Mouse (Mus musculus): ENCODE results near the gene Gm28372.

Gene Gm28372

DNA sequence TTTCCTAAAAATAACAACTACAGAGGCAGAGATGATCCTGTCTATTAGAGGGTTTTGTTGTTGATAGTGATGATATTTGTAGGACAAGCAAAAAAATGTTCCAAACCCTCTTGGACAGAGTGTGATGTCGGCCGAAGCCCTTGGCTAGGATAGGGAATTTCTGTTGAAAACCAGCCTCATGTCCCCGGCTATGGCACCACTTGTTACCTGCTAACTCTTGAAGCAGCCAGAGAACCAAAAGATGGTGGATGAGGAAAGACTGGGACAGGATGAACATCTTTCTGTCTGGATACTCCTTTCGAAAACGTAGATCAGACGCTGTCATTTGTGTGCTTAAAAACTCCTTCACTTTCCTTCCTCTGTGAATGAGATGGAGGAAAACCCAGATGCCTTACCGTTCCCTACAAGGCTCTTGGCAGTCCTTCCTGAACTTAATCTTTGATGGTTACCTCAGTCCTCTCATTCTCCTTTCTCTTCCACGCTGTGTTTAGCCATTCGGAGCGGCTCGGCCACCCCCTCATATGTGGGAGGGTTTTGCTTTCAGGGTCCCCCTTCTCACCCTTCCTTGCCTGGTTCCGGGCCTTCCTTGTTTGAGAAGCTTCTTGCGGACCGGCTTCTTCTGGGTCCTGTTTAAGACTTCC, 46.2 kb downstream of the Gm28372 start:
- DNase-seq (ENCODE audit: low spot score in 2 of 2) = no peak

DNA sequence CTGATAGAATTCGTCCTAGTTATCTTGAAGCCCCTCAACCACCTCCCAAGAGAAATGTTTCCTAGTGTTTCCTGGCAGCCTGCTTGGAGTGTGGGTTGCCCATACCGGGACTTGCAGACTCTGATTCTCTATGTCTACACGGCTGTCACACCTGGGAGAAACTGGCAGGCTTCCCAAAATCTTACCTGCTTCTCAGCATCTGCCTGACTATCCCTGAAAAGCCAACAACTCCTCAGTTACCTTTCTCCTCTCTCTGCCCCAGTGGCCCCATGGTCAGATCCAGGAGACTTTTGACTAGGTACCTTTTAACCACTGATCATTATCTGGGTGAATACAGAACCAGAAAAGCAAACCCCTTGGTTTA, 46.7 kb downstream of the Gm28372 start:
- DNase-seq (ENCODE audit: low spot score in 2 of 2) = peak; percentile 47 to 62

DNA sequence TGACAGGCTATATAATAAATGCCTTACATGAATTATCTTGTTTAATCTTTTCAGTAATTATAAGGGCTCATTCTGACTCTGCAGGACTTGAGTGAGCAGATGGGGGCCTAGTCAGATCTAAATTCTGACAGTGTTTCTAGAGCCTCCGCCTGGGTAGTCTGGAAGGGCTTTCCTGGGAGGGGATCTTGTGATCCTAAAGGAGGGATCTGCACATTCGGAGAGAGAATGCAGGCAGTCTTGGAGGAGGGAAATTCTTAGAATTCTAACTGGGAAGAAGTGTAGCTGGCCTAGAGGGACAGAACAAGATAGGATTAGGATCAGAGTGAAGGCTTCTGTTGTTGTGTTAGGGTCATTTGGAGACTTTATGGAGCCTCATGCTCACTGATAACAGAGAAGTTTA, 47.2 kb downstream of the Gm28372 start:
- no peak for DNase-seq (ENCODE audit: low spot score in 2 of 2)

DNA sequence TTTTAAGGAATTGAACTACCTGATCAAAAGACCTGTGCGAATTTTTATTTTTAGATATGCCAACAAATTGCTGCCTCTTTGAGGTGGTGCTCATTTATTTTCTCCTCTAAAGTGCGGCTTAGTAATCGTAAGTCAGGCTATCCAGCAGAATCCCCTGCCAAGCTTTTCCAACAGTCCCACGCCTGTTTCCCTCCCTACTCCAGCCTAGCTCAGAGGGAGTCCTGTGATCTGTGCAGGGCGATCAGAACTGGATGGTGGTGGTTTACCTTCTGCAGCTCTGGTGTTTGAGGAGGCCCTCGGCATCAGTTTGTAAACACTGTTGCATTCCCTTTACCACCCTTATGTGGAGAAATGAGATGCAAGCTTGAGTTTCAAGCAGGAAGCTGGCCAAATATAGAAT, 48.4 kb downstream of the Gm28372 start:
- DNase-seq (ENCODE audit: low spot score in 2 of 2) = no peak

DNA sequence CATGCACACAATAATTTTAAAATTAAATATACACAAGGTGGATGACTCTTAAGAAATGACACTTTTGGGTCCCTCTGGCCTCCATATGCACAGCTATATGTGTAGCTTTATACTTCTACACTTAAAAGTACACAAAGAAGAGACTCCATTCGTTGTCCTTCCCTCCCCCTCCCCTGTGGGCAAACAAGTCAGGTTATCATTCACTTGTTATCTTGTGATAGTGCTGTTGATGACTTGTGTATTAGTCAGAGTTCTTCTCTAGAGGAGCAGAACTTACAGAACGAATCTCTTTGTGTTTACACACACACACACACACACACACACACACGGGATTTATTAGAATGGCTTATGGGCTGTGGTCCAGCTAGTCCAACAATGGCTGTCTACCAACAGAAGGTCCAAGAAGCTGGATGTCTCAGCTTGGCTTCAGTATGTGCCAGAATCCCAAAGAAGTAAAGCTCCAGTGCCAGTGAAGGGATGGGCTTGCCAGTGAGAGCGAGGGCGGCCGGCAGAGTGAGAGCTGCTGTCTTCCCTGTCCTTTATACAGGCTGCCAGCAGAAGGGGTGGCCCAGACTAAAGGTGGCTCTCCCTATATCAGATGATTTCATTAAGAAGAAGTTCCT, 49.8 kb downstream of the Gm28372 start:
- DNase-seq (ENCODE audit: low spot score in 2 of 2) = peak; percentile 70 to 74
